ENCODE assay signal across 16 mouse cellular contexts in genomic region chr7:16820271-16820763, GRCm38 (mm10). TPM values are rescaled to one million over a fixed set of nuclear protein-coding genes. Genes with fewer than 3 reads are reported as not detected.
DNase-seq lines count a peak whose midpoint lies in the region; ATAC-seq and TF ChIP-seq lines count a peak whose summit lies in the region.
"Had no signal": no experiment of that assay in that cellular context is flagged by ENCODE, and none has a peak within 500 bp of the region (broad histone marks: within the 10 kb centered on the region; RNA-seq: fewer than 3 reads in every experiment).

No protein-coding gene starts in this region.

- peaks cover 54% of the 10 kb centered on the region for H3K79me2 ChIP-seq in liver, adult 2 months (ENCODE audit: control insufficient read depth, insufficient read depth, low read length)

- H3K36me3 ChIP-seq in heart, embryonic 11.5 days (ENCODE audit: control insufficient read depth, insufficient read depth, low read length): peaks cover 10% of the 10 kb centered on the region
- peaks cover 5% of the 10 kb centered on the region; the same call in 1 of the 2 replicates for H3K36me3 ChIP-seq in liver, adult 2 months (ENCODE audit: control insufficient read depth, insufficient read depth, low read length)
- peaks cover 15% of the 10 kb centered on the region for H3K36me3 ChIP-seq in liver, embryonic 11.5 days (ENCODE audit: control insufficient read depth, insufficient read depth, low read length)
- H3K36me3 ChIP-seq in megakaryocyte, embryonic 14.5 days (replicated peaks; ENCODE audit: low read length): peaks cover 56% of the 10 kb centered on the region

- no peak for TF ChIP-seq CTCF in liver, adult 2 months (IDR thresholded peaks at IDR 0.05; ENCODE audit: low read depth, low read length)

- no peaks in the 10 kb centered on the region for H3K9me3 ChIP-seq in heart, embryonic 11.5 days (replicated peaks; ENCODE audit: control insufficient read depth, low read length)
- H3K9me3 ChIP-seq in liver, embryonic 11.5 days (ENCODE audit: control insufficient read depth, low read length): no peaks in the 10 kb centered on the region
- no peaks in the 10 kb centered on the region for H3K9me3 ChIP-seq in megakaryocyte, embryonic 14.5 days

- H3K27ac ChIP-seq in heart, embryonic 11.5 days (ENCODE audit: low read depth, low read length): 0 out of 2 replicates have a peak overlapping the region, but pooled peaks have one; percentile 10
- H3K27ac ChIP-seq in liver, adult 2 months (replicated peaks; ENCODE audit: insufficient read depth, low read depth, low read length): no peak overlapping the region
- peak overlapping the region; percentile 66 for H3K27ac ChIP-seq in liver, embryonic 11.5 days (ENCODE audit: low read depth, low read length)
- H3K27ac ChIP-seq: hindbrain, embryonic 14.5 days had no signal

- no peak for DNase-seq in heart, adult 9 months (ENCODE audit: low spot score in 2 of 2)
- DNase-seq in liver, adult 2 months (ENCODE audit: extremely low read depth, low read depth, low spot score): peak; percentile 23
- DNase-seq in liver: no peak
- DNase-seq in liver, embryonic 11.5 days (ENCODE audit: low spot score): no peak
- DNase-seq in left cerebral cortex, adult 11 months (ENCODE audit: low spot score): no peak
- DNase-seq: adrenal gland, postnatal 25 days; cerebellum, postnatal 10 days; kidney, postnatal 36 days; lung, postnatal 4 days; retina, postnatal 1 day; thymus, postnatal 36 days had no signal

- H3K27me3 ChIP-seq in heart, embryonic 11.5 days (ENCODE audit: control insufficient read depth, insufficient read depth, low read length): no peaks in the 10 kb centered on the region
- H3K27me3 ChIP-seq in liver, adult 2 months (ENCODE audit: control insufficient read depth, insufficient read depth, low read length): no peaks in the 10 kb centered on the region
- no peaks in the 10 kb centered on the region for H3K27me3 ChIP-seq in liver, embryonic 11.5 days (replicated peaks; ENCODE audit: control insufficient read depth, insufficient read depth, low read length)
- no peaks in the 10 kb centered on the region for H3K27me3 ChIP-seq in megakaryocyte, embryonic 14.5 days (replicated peaks)
- H3K27me3 ChIP-seq: CH12.LX had no signal

- ATAC-seq in heart, embryonic 11.5 days (replicated peaks; ENCODE audit: insufficient number of reproducible peaks, low FRiP score, low TSS enrichment): no peak
- 0 out of 2 replicates have a peak, but pooled peaks have one; percentile 0 for ATAC-seq in liver, embryonic 11.5 days (replicated peaks; ENCODE audit: low FRiP score)

- no peak for TF ChIP-seq POLR2A in liver, adult 2 months (IDR thresholded peaks at IDR 0.05; ENCODE audit: extremely low read depth, insufficient read depth, low read length)

- WGBS in heart, embryonic 11.5 days (ENCODE audit: insufficient replicate concordance): 66% methylated on average over 5 of the region's 5 CpGs
- WGBS in liver, adult 2 months: 61% methylated on average over 5 of the region's 5 CpGs
- WGBS in liver, embryonic 11.5 days: 42% methylated on average over 5 of the region's 5 CpGs

- peaks cover 68% of the 10 kb centered on the region for H3K4me1 ChIP-seq in heart, embryonic 11.5 days (ENCODE audit: control insufficient read depth, insufficient read depth, low read length)
- peaks cover 30% of the 10 kb centered on the region for H3K4me1 ChIP-seq in liver, adult 2 months (ENCODE audit: control insufficient read depth, insufficient read depth, low read length)
- H3K4me1 ChIP-seq in liver, embryonic 11.5 days (replicated peaks; ENCODE audit: control insufficient read depth, insufficient read depth, low read length): peaks cover 58% of the 10 kb centered on the region
- peaks cover 91% of the 10 kb centered on the region for H3K4me1 ChIP-seq in megakaryocyte, embryonic 14.5 days

- peak overlapping the region; percentile 31 for H3K9ac ChIP-seq in heart, embryonic 11.5 days (ENCODE audit: low read depth, low read length)
- no peak overlapping the region for H3K9ac ChIP-seq in liver, adult 2 months (ENCODE audit: low read depth, low read length)
- peak overlapping the region; percentile 53 for H3K9ac ChIP-seq in liver, embryonic 11.5 days (ENCODE audit: low read depth, low read length)
- H3K9ac ChIP-seq: hindbrain, embryonic 14.5 days had no signal

- H3K4me3 ChIP-seq in heart, embryonic 11.5 days (ENCODE audit: low read depth, low read length): no peak overlapping the region
- no peak overlapping the region for H3K4me3 ChIP-seq in liver, adult 2 months (ENCODE audit: insufficient read depth, low read depth, low read length)
- H3K4me3 ChIP-seq in liver, embryonic 11.5 days (ENCODE audit: low read depth, low read length): no peak overlapping the region
- H3K4me3 ChIP-seq in megakaryocyte, embryonic 14.5 days (replicated peaks): peak overlapping the region; percentile 48
- H3K4me3 ChIP-seq: myocyte had no signal

- peak overlapping the region; percentile 38 for H3K4me2 ChIP-seq in heart, embryonic 11.5 days
- peak overlapping the region; percentile 53 for H3K4me2 ChIP-seq in liver, embryonic 11.5 days

RNA-seq across cellular contexts. Expression of gene Fkrp, which starts 3.8 kb away (rescaled TPM):
- 25.6 and 27.7 TPM in 2 replicates for polyA plus RNA-seq in heart, embryonic 11.5 days (2014; fragmentation: Nextera tagmentation; extraction: Ambion mirVana)
- 5.5 and 6.3 TPM in 2 replicates for total RNA-seq in liver, adult 2 months (2014; rRNA removed)
- polyA plus RNA-seq in liver, adult 2 months (2012; rRNA removed): 14.3 and 15.3 TPM in 2 replicates
- 20.3 and 22.9 TPM in 2 replicates for polyA plus RNA-seq in liver, embryonic 11.5 days (2014; fragmentation: Nextera tagmentation; extraction: Ambion mirVana)
- 14.8 and 21.1 TPM in 2 replicates for polyA plus RNA-seq in megakaryocyte, embryonic 14.5 days (2012; ENCODE audit: insufficient read depth, low replicate concordance)

RNA-seq across cellular contexts. Expression of gene Strn4, which starts 4.6 kb away (rescaled TPM):
- 81.4 and 86.8 TPM in 2 replicates for polyA plus RNA-seq in heart, embryonic 11.5 days (2014; fragmentation: Nextera tagmentation; extraction: Ambion mirVana)
- 18.7 and 26.3 TPM in 2 replicates for total RNA-seq in liver, adult 2 months (2014; rRNA removed)
- polyA plus RNA-seq in liver, adult 2 months (2012; rRNA removed): 39.5 and 52.7 TPM in 2 replicates
- 74.8 and 80.9 TPM in 2 replicates for polyA plus RNA-seq in liver, embryonic 11.5 days (2014; fragmentation: Nextera tagmentation; extraction: Ambion mirVana)
- polyA plus RNA-seq in megakaryocyte, embryonic 14.5 days (2012; ENCODE audit: insufficient read depth, low replicate concordance): 83.0 and 118 TPM in 2 replicates

RNA-seq across cellular contexts. Expression of gene Prkd2, which starts 22.4 kb away (rescaled TPM):
- polyA plus RNA-seq in heart, embryonic 11.5 days (2014; fragmentation: Nextera tagmentation; extraction: Ambion mirVana): 10.8 and 11.6 TPM in 2 replicates
- 2.5 and 5.1 TPM in 2 replicates for total RNA-seq in liver, adult 2 months (2014; rRNA removed)
- polyA plus RNA-seq in liver, adult 2 months (2012; rRNA removed): 7.8 and 11.7 TPM in 2 replicates
- polyA plus RNA-seq in liver, embryonic 11.5 days (2014; fragmentation: Nextera tagmentation; extraction: Ambion mirVana): 7.6 and 8.4 TPM in 2 replicates
- 54.4 and 70.1 TPM in 2 replicates for polyA plus RNA-seq in megakaryocyte, embryonic 14.5 days (2012; ENCODE audit: insufficient read depth, low replicate concordance)

RNA-seq across cellular contexts. Expression of gene Slc1a5, which starts 39.2 kb away (rescaled TPM):
- polyA plus RNA-seq in heart, embryonic 11.5 days (2014; fragmentation: Nextera tagmentation; extraction: Ambion mirVana): 26.9 and 30.1 TPM in 2 replicates
- total RNA-seq in liver, adult 2 months (2014; rRNA removed): 1.8 and 3.4 TPM in 2 replicates
- polyA plus RNA-seq in liver, adult 2 months (2012; rRNA removed): 2.6 and 4.2 TPM in 2 replicates
- 58.4 and 67.9 TPM in 2 replicates for polyA plus RNA-seq in liver, embryonic 11.5 days (2014; fragmentation: Nextera tagmentation; extraction: Ambion mirVana)
- polyA plus RNA-seq in megakaryocyte, embryonic 14.5 days (2012; ENCODE audit: insufficient read depth, low replicate concordance): 35.2 and 52.2 TPM in 2 replicates

RNA-seq across cellular contexts. Expression of gene Dact3, which starts 54.8 kb away (rescaled TPM):
- polyA plus RNA-seq in heart, embryonic 11.5 days (2014; fragmentation: Nextera tagmentation; extraction: Ambion mirVana): 9.5 and 10.6 TPM in 2 replicates
- under 0.01 and 0.20 TPM in 2 replicates for total RNA-seq in liver, adult 2 months (2014; rRNA removed)
- polyA plus RNA-seq in liver, adult 2 months (2012; rRNA removed): 0.52 and 0.64 TPM in 2 replicates
- 2.5 and 2.6 TPM in 2 replicates for polyA plus RNA-seq in liver, embryonic 11.5 days (2014; fragmentation: Nextera tagmentation; extraction: Ambion mirVana)
- 3.3 and 10.9 TPM in 2 replicates for polyA plus RNA-seq in megakaryocyte, embryonic 14.5 days (2012; ENCODE audit: insufficient read depth, low replicate concordance)
